Mouse (Mus musculus) C2C12 (cell line): ENCODE data around the gene Apobec3.

Experiments
- CTCF ChIP-seq: IDR thresholded peaks from one replicate; pipeline ENCODE4 v1.5.1; 2011; ENCODE audit not compliant: control insufficient read depth, insufficient read depth, insufficient read length
- MAX ChIP-seq: IDR thresholded peaks from one replicate; pipeline ENCODE4 v1.6.1; 2011; ENCODE audit warnings: mild to moderate bottlenecking, control low read depth
- MYOG ChIP-seq: IDR thresholded peaks from one replicate; pipeline ENCODE4 v1.6.1; 2011; ENCODE audit not compliant: control insufficient read depth, insufficient read length; ENCODE audit errors: extremely low read depth

GRCm38 (mm10) chr15:79928316-79928715 lies 36.9 kb downstream of the Apobec3 start:
- TF ChIP-seq CTCF (no peak), MAX (no peak), MYOG (no peak)
